Mouse (Mus musculus): ENCODE results near the gene Lpin1. TPM values are rescaled to one million over a fixed set of nuclear protein-coding genes. Genes with fewer than 3 reads are reported as not detected.

Gene Lpin1
- polyA plus RNA-seq, 1 experiment from 2014 or later: 7.1 TPM

- 90% methylated on average over 1 of the region's 1 CpGs for WGBS
- Histone ChIP-seq H3K4me2 (ENCODE audit: low read depth, severe bottlenecking) (no peak overlapping the region), H3K9me3 (ENCODE audit: control insufficient read depth, low read length) (no peaks in the 10 kb centered on the region), H3K9ac (ENCODE audit: low read length) (no peak overlapping the region), H3K36me3 (ENCODE audit: control insufficient read depth, insufficient read depth, low read length) (no peaks in the 10 kb centered on the region), H3K27me3 (ENCODE audit: control insufficient read depth, insufficient read depth, low read length) (no peaks in the 10 kb centered on the region), H3K4me3 (ENCODE audit: low read depth, low read length) (no peak overlapping the region), H3K27ac (replicated peaks; ENCODE audit: low read depth, low read length) (no peak overlapping the region), H3K4me1 (ENCODE audit: control insufficient read depth, insufficient read depth, low read length) (no peaks in the 10 kb centered on the region)
- ATAC-seq (ENCODE audit: insufficient number of reproducible peaks, low FRiP score, low TSS enrichment, low read depth): no peak
- DNase-seq (ENCODE audit: low spot score): no peak
These were observed 20.1 kb upstream of the Lpin1 start for GRCm38 (mm10) chr12:16630866-16631185.

- no peaks in the 10 kb centered on the region for H3K9me3 ChIP-seq (ENCODE audit: control insufficient read depth, low read length)
- no peaks in the 10 kb centered on the region for H3K36me3 ChIP-seq (ENCODE audit: control insufficient read depth, insufficient read depth, low read length)
- no peak overlapping the region for H3K4me3 ChIP-seq (ENCODE audit: low read depth, low read length)
- ATAC-seq (ENCODE audit: insufficient number of reproducible peaks, low FRiP score, low TSS enrichment, low read depth): no peak
- no peak overlapping the region for H3K27ac ChIP-seq (replicated peaks; ENCODE audit: low read depth, low read length)
- WGBS: 78% methylated on average over 7 of the region's 7 CpGs
- H3K4me1 ChIP-seq (ENCODE audit: control insufficient read depth, insufficient read depth, low read length): no peaks in the 10 kb centered on the region
- H3K9ac ChIP-seq (ENCODE audit: low read length): no peak overlapping the region
- H3K27me3 ChIP-seq (ENCODE audit: control insufficient read depth, insufficient read depth, low read length): no peaks in the 10 kb centered on the region
- H3K4me2 ChIP-seq (ENCODE audit: low read depth, severe bottlenecking): no peak overlapping the region
- no peak for DNase-seq (ENCODE audit: low spot score)
These were observed 19.5 kb upstream of the Lpin1 start for GRCm38 (mm10) chr12:16630152-16630865.

GRCm38 (mm10) chr12:16620230-16620629 is 9.5 kb upstream of the Lpin1 start:
- Histone ChIP-seq H3K9ac (ENCODE audit: low read length) (no peak overlapping the region), H3K4me1 (ENCODE audit: control insufficient read depth, insufficient read depth, low read length) (no peaks in the 10 kb centered on the region), H3K4me3 (ENCODE audit: low read depth, low read length) (no peak overlapping the region), H3K27ac (replicated peaks; ENCODE audit: low read depth, low read length) (no peak overlapping the region), H3K9me3 (ENCODE audit: control insufficient read depth, low read length) (no peaks in the 10 kb centered on the region), H3K27me3 (ENCODE audit: control insufficient read depth, insufficient read depth, low read length) (no peaks in the 10 kb centered on the region), H3K36me3 (ENCODE audit: control insufficient read depth, insufficient read depth, low read length) (no peaks in the 10 kb centered on the region), H3K4me2 (ENCODE audit: low read depth, severe bottlenecking) (no peak overlapping the region)
- 86% methylated on average over 3 of the region's 3 CpGs for WGBS
- ATAC-seq (ENCODE audit: insufficient number of reproducible peaks, low FRiP score, low TSS enrichment, low read depth) (no peak), DNase-seq (ENCODE audit: low spot score) (no peak)

- Histone ChIP-seq H3K9me3 (ENCODE audit: control insufficient read depth, low read length) (no peaks in the 10 kb centered on the region), H3K27me3 (ENCODE audit: control insufficient read depth, insufficient read depth, low read length) (no peaks in the 10 kb centered on the region), H3K9ac (ENCODE audit: low read length) (no peak overlapping the region), H3K36me3 (ENCODE audit: control insufficient read depth, insufficient read depth, low read length) (no peaks in the 10 kb centered on the region), H3K4me2 (ENCODE audit: low read depth, severe bottlenecking) (no peak overlapping the region), H3K27ac (replicated peaks; ENCODE audit: low read depth, low read length) (no peak overlapping the region), H3K4me1 (ENCODE audit: control insufficient read depth, insufficient read depth, low read length) (no peaks in the 10 kb centered on the region), H3K4me3 (ENCODE audit: low read depth, low read length) (no peak overlapping the region)
- WGBS: 78% methylated on average over 6 of the region's 6 CpGs
- DNase-seq (ENCODE audit: low spot score): no peak
- no peak for ATAC-seq (ENCODE audit: insufficient number of reproducible peaks, low FRiP score, low TSS enrichment, low read depth)
These were observed 8.7 kb upstream of the Lpin1 start for GRCm38 (mm10) chr12:16619453-16619852.

- Histone ChIP-seq H3K9me3 (ENCODE audit: control insufficient read depth, low read length) (no peaks in the 10 kb centered on the region), H3K27ac (replicated peaks; ENCODE audit: low read depth, low read length) (no peak overlapping the region), H3K4me2 (ENCODE audit: low read depth, severe bottlenecking) (no peak overlapping the region), H3K4me3 (ENCODE audit: low read depth, low read length) (no peak overlapping the region), H3K9ac (ENCODE audit: low read length) (no peak overlapping the region), H3K4me1 (ENCODE audit: control insufficient read depth, insufficient read depth, low read length) (no peaks in the 10 kb centered on the region), H3K27me3 (ENCODE audit: control insufficient read depth, insufficient read depth, low read length) (no peaks in the 10 kb centered on the region), H3K36me3 (ENCODE audit: control insufficient read depth, insufficient read depth, low read length) (no peaks in the 10 kb centered on the region)
- 58% methylated on average over 12 of the region's 12 CpGs for WGBS
- DNase-seq (ENCODE audit: low spot score): peak; percentile 33
- no peak for ATAC-seq (ENCODE audit: insufficient number of reproducible peaks, low FRiP score, low TSS enrichment, low read depth)
These were observed 7.9 kb upstream of the Lpin1 start for GRCm38 (mm10) chr12:16618512-16619274.

- Histone ChIP-seq H3K27ac (replicated peaks; ENCODE audit: low read depth, low read length) (no peak overlapping the region), H3K9me3 (ENCODE audit: control insufficient read depth, low read length) (no peaks in the 10 kb centered on the region), H3K36me3 (ENCODE audit: control insufficient read depth, insufficient read depth, low read length) (no peaks in the 10 kb centered on the region), H3K4me2 (ENCODE audit: low read depth, severe bottlenecking) (no peak overlapping the region), H3K9ac (ENCODE audit: low read length) (no peak overlapping the region), H3K27me3 (ENCODE audit: control insufficient read depth, insufficient read depth, low read length) (no peaks in the 10 kb centered on the region), H3K4me3 (ENCODE audit: low read depth, low read length) (no peak overlapping the region), H3K4me1 (ENCODE audit: control insufficient read depth, insufficient read depth, low read length) (no peaks in the 10 kb centered on the region)
- ATAC-seq (ENCODE audit: insufficient number of reproducible peaks, low FRiP score, low TSS enrichment, low read depth) (no peak), DNase-seq (ENCODE audit: low spot score) (no peak)
- WGBS: 90% methylated on average over 2 of the region's 2 CpGs
These were observed 5.0 kb upstream of the Lpin1 start for GRCm38 (mm10) chr12:16615738-16616137.

GRCm38 (mm10) chr12:16614556-16614955 is 3.8 kb upstream of the Lpin1 start:
- Histone ChIP-seq H3K27ac (replicated peaks; ENCODE audit: low read depth, low read length) (no peak overlapping the region), H3K9ac (ENCODE audit: low read length) (no peak overlapping the region), H3K4me2 (ENCODE audit: low read depth, severe bottlenecking) (no peak overlapping the region), H3K4me1 (ENCODE audit: control insufficient read depth, insufficient read depth, low read length) (no peaks in the 10 kb centered on the region), H3K27me3 (ENCODE audit: control insufficient read depth, insufficient read depth, low read length) (no peaks in the 10 kb centered on the region), H3K36me3 (ENCODE audit: control insufficient read depth, insufficient read depth, low read length) (no peaks in the 10 kb centered on the region), H3K9me3 (ENCODE audit: control insufficient read depth, low read length) (no peaks in the 10 kb centered on the region), H3K4me3 (ENCODE audit: low read depth, low read length) (no peak overlapping the region)
- WGBS: 74% methylated on average over 3 of the region's 3 CpGs
- ATAC-seq (ENCODE audit: insufficient number of reproducible peaks, low FRiP score, low TSS enrichment, low read depth) (no peak), DNase-seq (ENCODE audit: low spot score) (no peak)

GRCm38 (mm10) chr12:16605624-16606023 is 5.1 kb downstream of the Lpin1 start:
- WGBS: 67% methylated on average over 5 of the region's 5 CpGs
- no peak for DNase-seq (ENCODE audit: low spot score)
- no peak overlapping the region for H3K4me2 ChIP-seq (ENCODE audit: low read depth, severe bottlenecking)
- no peak overlapping the region for H3K4me3 ChIP-seq (ENCODE audit: low read depth, low read length)
- no peaks in the 10 kb centered on the region for H3K27me3 ChIP-seq (ENCODE audit: control insufficient read depth, insufficient read depth, low read length)
- no peaks in the 10 kb centered on the region for H3K36me3 ChIP-seq (ENCODE audit: control insufficient read depth, insufficient read depth, low read length)
- no peak for ATAC-seq (ENCODE audit: insufficient number of reproducible peaks, low FRiP score, low TSS enrichment, low read depth)
- H3K9ac ChIP-seq (ENCODE audit: low read length): no peak overlapping the region
- H3K4me1 ChIP-seq (ENCODE audit: control insufficient read depth, insufficient read depth, low read length): no peaks in the 10 kb centered on the region
- H3K27ac ChIP-seq (replicated peaks; ENCODE audit: low read depth, low read length): no peak overlapping the region
- H3K9me3 ChIP-seq (ENCODE audit: control insufficient read depth, low read length): no peaks in the 10 kb centered on the region
